Mouse (Mus musculus) spleen, postnatal 14 days (tissue): ENCODE measurements at regions not wholly inside any gene's neighbourhood (a gene's known extent, or its start where the extent isn't known, plus 50 kb on each side); places are given as distances from the start of the nearest gene placed in this dataset.

Experiments used
- DNase-seq, 2 experiments: peaks; one replicate each; pipeline ENCODE4 v3.0.0; 2021 to 2022; ENCODE audit warnings: low spot score in 2 of 2

- DNase-seq = no peak
These were observed 92.9 kb downstream of the Zfp365 start for GRCm38 (mm10) chr10:67819534-67819933.

- no peak for DNase-seq
These were observed 98.6 kb downstream of the Zfp365 start for GRCm38 (mm10) chr10:67813901-67814300.

GRCm38 (mm10) chr10:67805131-67805530 is 107.3 kb downstream of the Zfp365 start:
- DNase-seq = no peak

- DNase-seq = no peak
These were observed 107.8 kb downstream of the Zfp365 start for GRCm38 (mm10) chr10:67804637-67805036.

- DNase-seq = no peak
These were observed 110.3 kb downstream of the Zfp365 start for GRCm38 (mm10) chr10:67802156-67802555.

GRCm38 (mm10) chr10:67801619-67802018 is 110.8 kb downstream of the Zfp365 start:
- DNase-seq = no peak

GRCm38 (mm10) chr10:67798991-67799390 is 113.5 kb downstream of the Zfp365 start:
- no peak for DNase-seq

GRCm38 (mm10) chr10:67793206-67793605 is 119.3 kb downstream of the Zfp365 start:
- no peak for DNase-seq

GRCm38 (mm10) chr10:67789651-67790050 is 122.8 kb downstream of the Zfp365 start:
- no peak for DNase-seq

- no peak for DNase-seq
These were observed 124.3 kb downstream of the Zfp365 start for GRCm38 (mm10) chr10:67788116-67788515.

- no peak for DNase-seq
These were observed 126.9 kb downstream of the Zfp365 start for GRCm38 (mm10) chr10:67785563-67785962.

GRCm38 (mm10) chr10:67778341-67778740 is 134.1 kb downstream of the Zfp365 start:
- DNase-seq = no peak

GRCm38 (mm10) chr10:67777721-67778120 is 134.7 kb downstream of the Zfp365 start:
- no peak for DNase-seq

- DNase-seq = no peak
These were observed 135.6 kb downstream of the Zfp365 start for GRCm38 (mm10) chr10:67776851-67777250.

GRCm38 (mm10) chr10:67771796-67772195 is 140.7 kb downstream of the Zfp365 start:
- no peak for DNase-seq

GRCm38 (mm10) chr10:67766099-67766498 is 146.4 kb downstream of the Zfp365 start:
- peak in 1 of 2 experiments; percentile 43 for DNase-seq

- no peak for DNase-seq
These were observed 152.0 kb downstream of the Zfp365 start for GRCm38 (mm10) chr10:67760424-67760823.

- no peak for DNase-seq
These were observed 164.3 kb downstream of the Zfp365 start for GRCm38 (mm10) chr10:67748121-67748520.

GRCm38 (mm10) chr10:67747461-67747860 is 165.0 kb downstream of the Zfp365 start:
- DNase-seq = no peak

- DNase-seq = no peak
These were observed 166.3 kb downstream of the Zfp365 start for GRCm38 (mm10) chr10:67746140-67746539.

GRCm38 (mm10) chr10:67743561-67743960 is 168.9 kb downstream of the Zfp365 start:
- no peak for DNase-seq

- DNase-seq = no peak
These were observed 169.6 kb downstream of the Zfp365 start for GRCm38 (mm10) chr10:67742824-67743223.

GRCm38 (mm10) chr10:67742305-67742704 is 170.2 kb downstream of the Zfp365 start:
- DNase-seq = no peak

GRCm38 (mm10) chr10:67739199-67739598 is 173.3 kb downstream of the Zfp365 start:
- DNase-seq = no peak

- no peak for DNase-seq
These were observed 175.8 kb downstream of the Zfp365 start for GRCm38 (mm10) chr10:67736636-67737035.
